In the genomic region with DNA sequence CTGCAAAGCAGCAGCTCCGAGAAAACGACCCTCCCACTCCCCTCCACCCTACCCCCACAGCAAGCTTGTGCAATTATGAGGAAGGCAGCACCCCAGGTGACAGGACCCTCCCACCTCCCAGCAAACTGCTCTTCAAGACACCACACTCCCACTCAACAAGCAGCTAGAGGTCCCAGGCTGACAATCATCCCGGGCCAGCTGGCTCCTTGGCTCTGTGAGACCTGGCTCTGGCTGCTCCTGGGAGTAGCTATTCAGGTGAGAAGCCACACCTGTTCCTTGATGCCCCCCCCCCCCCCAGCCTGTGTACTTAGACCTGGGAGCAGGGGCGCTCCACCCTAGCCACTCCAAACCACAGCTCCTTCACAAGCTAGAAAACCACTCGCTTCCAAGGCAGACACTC, we compare ENCODE assay signal across 18 mouse cellular contexts. TPM values are rescaled to one million over a fixed set of nuclear protein-coding genes. Genes with fewer than 3 reads are reported as not detected.
A peak's percentile ranks its signal among the peaks of the same experiment; 100 is the strongest.
DNase-seq lines count a peak whose midpoint lies in the region; ATAC-seq and TF ChIP-seq lines count a peak whose summit lies in the region.
"Had no signal": no experiment of that assay in that cellular context is flagged by ENCODE, and none has a peak within 500 bp of the region (broad histone marks: within the 10 kb centered on the region; RNA-seq: fewer than 3 reads in every experiment).

No protein-coding gene starts in this region.

- dilution Hi-C loops in CH12.LX (cut with MboI; ENCODE audit: extremely low pct_ligation_motif_present, extremely low pct_unique_long_range_greater_than_20kb, low sequenced_read_pairs) = no loop called here

- no peak for TF ChIP-seq RAD21 in CH12.LX (IDR thresholded peaks at IDR 0.05; ENCODE audit: low read depth, low read length)

- TF ChIP-seq POLR2A in CH12.LX (IDR thresholded peaks at IDR 0.05; ENCODE audit: low read depth, low read length) = no peak

- H3K4me1 ChIP-seq in kidney, embryonic 14.5 days (ENCODE audit: control insufficient read depth, insufficient read depth, low read length) = peaks cover 43% of the 10 kb centered on the region
- H3K4me1 ChIP-seq in CH12.LX (ENCODE audit: control insufficient read depth in 1 of 2, insufficient read depth in 2 of 2) = peaks cover 17 to 77% of the 10 kb centered on the region in 2 experiments
- H3K4me1 ChIP-seq in intestine, embryonic 16.5 days (ENCODE audit: control insufficient read depth, insufficient read depth, low read length) = peaks cover 54% of the 10 kb centered on the region

- no peak for TF ChIP-seq CTCF in CH12.LX (conservative IDR thresholded peaks at IDR 0.05 in 1 of 2, IDR thresholded peaks at IDR 0.05 in 1 of 2; ENCODE audit: low read depth in 2 of 2, low read length in 2 of 2)

- no peak for TF ChIP-seq EP300 in CH12.LX (IDR thresholded peaks at IDR 0.05; ENCODE audit: low read length)

- WGBS in kidney, embryonic 14.5 days = 23% methylated on average over 5 of the region's 5 CpGs
- WGBS in intestine, embryonic 16.5 days = 26% methylated on average over 5 of the region's 5 CpGs

- no peak overlapping the region for H3K27ac ChIP-seq in kidney, embryonic 14.5 days (ENCODE audit: low read depth, low read length)
- H3K27ac ChIP-seq in CH12.LX (ENCODE audit: insufficient read depth, low read depth) = 0 out of 2 replicates have a peak overlapping the region, but pooled peaks have one; percentile 67
- H3K27ac ChIP-seq in intestine, embryonic 16.5 days (ENCODE audit: low read length) = peak overlapping the region; percentile 73

- no peaks in the 10 kb centered on the region for H3K9me3 ChIP-seq in kidney, embryonic 14.5 days (ENCODE audit: control insufficient read depth, low read length)
- peaks cover 3% of the 10 kb centered on the region for H3K9me3 ChIP-seq in CH12.LX (replicated peaks; ENCODE audit: low read length)
- H3K9me3 ChIP-seq in intestine, embryonic 16.5 days (ENCODE audit: control insufficient read depth, low read length) = no peaks in the 10 kb centered on the region
- H3K9me3 ChIP-seq: midbrain, embryonic 10.5 days had no signal

- ATAC-seq in kidney, embryonic 14.5 days (ENCODE audit: low FRiP score, low TSS enrichment) = peak; percentile 37
- peak; percentile 80 for ATAC-seq in intestine, embryonic 16.5 days
- ATAC-seq: forebrain, postnatal 0 days had no signal

- no peaks in the 10 kb centered on the region for H3K27me3 ChIP-seq in kidney, embryonic 14.5 days (ENCODE audit: control insufficient read depth, insufficient read depth, low read length)
- H3K27me3 ChIP-seq in CH12.LX (replicated peaks) = no peaks in the 10 kb centered on the region
- no peaks in the 10 kb centered on the region for H3K27me3 ChIP-seq in intestine, embryonic 16.5 days (replicated peaks; ENCODE audit: control insufficient read depth, insufficient read depth, low read length)

- no peak for DNase-seq in kidney, postnatal 25 days
- peak; percentile 38 for DNase-seq in 416B (ENCODE audit: low read depth)
- no peak for DNase-seq in CH12.LX (ENCODE audit: extremely low read depth)
- no peak for DNase-seq in adrenal gland, postnatal 4 days (ENCODE audit: low spot score in 2 of 2)
- DNase-seq in gastrocnemius, adult 18-20 months (ENCODE audit: low spot score) = no peak
- no peak for DNase-seq in right cerebral cortex, postnatal 4 days
- DNase-seq: cerebellum, adult 9-10 months; forebrain, postnatal 0 days; kidney, adult 11 months; spleen, adult 18-20 months had no signal

- in situ Hi-C loops in CH12.LX (cut with MboI; ENCODE audit: low pct_ligation_motif_present, low pct_unique_long_range_greater_than_20kb, low sequenced_read_pairs) = no loop called here

- no peak overlapping the region for H3K4me3 ChIP-seq in kidney, embryonic 14.5 days (ENCODE audit: low read length)
- H3K4me3 ChIP-seq in CH12.LX (replicated peaks in 1 of 3; ENCODE audit: low read depth in 2 of 3, low read length in 2 of 3, poor library complexity in 1 of 3) = peak overlapping the region in 1 of 3 experiments; percentile 16
- H3K4me3 ChIP-seq in intestine, embryonic 16.5 days (ENCODE audit: low read length) = no peak overlapping the region
- H3K4me3 ChIP-seq: midbrain, embryonic 10.5 days had no signal

- H3K36me3 ChIP-seq in kidney, embryonic 14.5 days (ENCODE audit: control insufficient read depth, insufficient read depth, low read length) = no peaks in the 10 kb centered on the region
- H3K36me3 ChIP-seq in CH12.LX (replicated peaks in 1 of 2; ENCODE audit: control insufficient read depth in 1 of 2, insufficient read depth in 1 of 2, low read length in 1 of 2) = peaks cover 0 to 2% of the 10 kb centered on the region in 2 experiments
- no peaks in the 10 kb centered on the region for H3K36me3 ChIP-seq in intestine, embryonic 16.5 days (ENCODE audit: control insufficient read depth, insufficient read depth, low read length)
- H3K36me3 ChIP-seq: midbrain, embryonic 10.5 days had no signal

- H3K4me2 ChIP-seq in kidney, embryonic 14.5 days (replicated peaks; ENCODE audit: low read depth, low read length) = no peak overlapping the region
- H3K4me2 ChIP-seq in CH12.LX (ENCODE audit: insufficient read depth, low read depth, poor library complexity, severe bottlenecking) = no peak overlapping the region
- H3K4me2 ChIP-seq in intestine, embryonic 16.5 days (ENCODE audit: low read depth, low read length) = no peak overlapping the region

- no peaks in the 10 kb centered on the region for H3K79me2 ChIP-seq in CH12.LX (replicated peaks; ENCODE audit: control insufficient read depth, extremely low read depth, insufficient read depth, poor library complexity, severe bottlenecking)

- no peak overlapping the region for H3K9ac ChIP-seq in kidney, embryonic 14.5 days (ENCODE audit: low read depth, low read length)
- no peak overlapping the region for H3K9ac ChIP-seq in CH12.LX (ENCODE audit: insufficient read depth, low read depth)
- peak overlapping the region; percentile 7; the same call in 1 of the 2 replicates for H3K9ac ChIP-seq in intestine, embryonic 16.5 days (ENCODE audit: low read depth, low read length)
- H3K9ac ChIP-seq: forebrain, postnatal 0 days had no signal

TF ChIP-seq in CH12.LX, 34 proteins besides CTCF, POLR2A, EP300 and RAD21:
- TF ChIP-seq CHD2 (IDR thresholded peaks at IDR 0.05; ENCODE audit: low read length) (no peak), MYC (IDR thresholded peaks at IDR 0.05; ENCODE audit: low read depth, low read length) (no peak), BHLHE40 (IDR thresholded peaks at IDR 0.05; ENCODE audit: low read depth, low read length) (no peak), PAX5 (IDR thresholded peaks at IDR 0.05; ENCODE audit: low read length) (no peak), NRF1 (IDR thresholded peaks at IDR 0.05; ENCODE audit: low read depth, low read length) (no peak), SIN3A (IDR thresholded peaks at IDR 0.05; ENCODE audit: low read length) (no peak), USF2 (conservative IDR thresholded peaks at IDR 0.05; ENCODE audit: low read depth, low read length) (no peak), USF1 (IDR thresholded peaks at IDR 0.05; ENCODE audit: low read depth, low read length) (no peak), RCOR1 (conservative IDR thresholded peaks at IDR 0.05; ENCODE audit: low read depth, low read length) (no peak), TBP (conservative IDR thresholded peaks at IDR 0.05; ENCODE audit: low read depth, low read length) (no peak), JUND (conservative IDR thresholded peaks at IDR 0.05; ENCODE audit: low read depth, low read length) (no peak), ZNF384 (IDR thresholded peaks at IDR 0.05; ENCODE audit: low read depth, low read length) (no peak), IRF4 (IDR thresholded peaks at IDR 0.05; ENCODE audit: low read depth, low read length) (no peak), ETS1 (conservative IDR thresholded peaks at IDR 0.05; ENCODE audit: low read depth, low read length) (no peak), UBTF (IDR thresholded peaks at IDR 0.05; ENCODE audit: low read depth, low read length) (no peak)

RNA-seq across cellular contexts. Expression of a gene that starts 31.7 kb away (rescaled TPM):
- 0.47 and 1.8 TPM in 2 replicates for polyA plus RNA-seq in kidney, embryonic 14.5 days (2014; fragmentation: Nextera tagmentation; extraction: Ambion mirVana)
- total RNA-seq in CH12.LX (2012; rRNA removed) (not detected in 2 replicates), CH12.LX (2014; rRNA removed) (not detected in 2 replicates)
- not detected in 2 replicates for polyA plus RNA-seq in CH12.LX (2012; ENCODE audit: insufficient read length, low read depth)
- polyA plus RNA-seq in intestine, embryonic 16.5 days (2015; fragmentation: Nextera tagmentation; extraction: Ambion mirVana) = 0.35 and 0.56 TPM in 2 replicates
- total RNA-seq in adrenal gland, postnatal 4 days (2021) = 1 to 10 TPM; 1.1 to 1.9 TPM
- total RNA-seq in gastrocnemius, adult 18-20 months (2021) = under 1 TPM in 1 of 2 experiments, not detected in 1; 0.31 TPM

RNA-seq across cellular contexts. Expression of a gene that starts 43.2 kb away (rescaled TPM):
- polyA plus RNA-seq in kidney, embryonic 14.5 days (2014; fragmentation: Nextera tagmentation; extraction: Ambion mirVana) = not detected in 2 replicates
- total RNA-seq in CH12.LX (2012; rRNA removed) (not detected in 2 replicates), CH12.LX (2014; rRNA removed) (not detected in 2 replicates)
- polyA plus RNA-seq in CH12.LX (2012; ENCODE audit: insufficient read length, low read depth) = not detected in 2 replicates
- polyA plus RNA-seq in intestine, embryonic 16.5 days (2015; fragmentation: Nextera tagmentation; extraction: Ambion mirVana) = not detected in 2 replicates
- total RNA-seq in adrenal gland, postnatal 4 days (2021) = not detected
- total RNA-seq in gastrocnemius, adult 18-20 months (2021) = not detected
- total RNA-seq: forebrain, postnatal 0 days; layer of hippocampus, postnatal 10 days; liver, adult 2 months had no signal
- polyA plus RNA-seq: brain, embryonic 14.5 days; embryonic facial prominence, embryonic 11.5 days; forebrain, postnatal 0 days; gonadal fat pad, adult 2 months; liver, adult 2 months; midbrain, embryonic 10.5 days had no signal
